Mouse (Mus musculus) adrenal gland, postnatal 14 days (tissue): ENCODE results near the gene Ccdc102a. TPM values are rescaled to one million over a fixed set of nuclear protein-coding genes. Genes with fewer than 3 reads are reported as not detected.

Experiments used
- DNase-seq: peaks from one replicate; pipeline ENCODE4 v3.0.0; 2021; ENCODE audit warnings: mixed read lengths
- total RNA-seq: library from RNA; stranded (reverse); gene quantifications from 2 replicates; pipeline ENCODE4 v1.2.3, GENCODE M21; 2021

The Ccdc102a gene
- total RNA-seq, 1 experiment from 2014 or later, result 8.1 TPM

DNA sequence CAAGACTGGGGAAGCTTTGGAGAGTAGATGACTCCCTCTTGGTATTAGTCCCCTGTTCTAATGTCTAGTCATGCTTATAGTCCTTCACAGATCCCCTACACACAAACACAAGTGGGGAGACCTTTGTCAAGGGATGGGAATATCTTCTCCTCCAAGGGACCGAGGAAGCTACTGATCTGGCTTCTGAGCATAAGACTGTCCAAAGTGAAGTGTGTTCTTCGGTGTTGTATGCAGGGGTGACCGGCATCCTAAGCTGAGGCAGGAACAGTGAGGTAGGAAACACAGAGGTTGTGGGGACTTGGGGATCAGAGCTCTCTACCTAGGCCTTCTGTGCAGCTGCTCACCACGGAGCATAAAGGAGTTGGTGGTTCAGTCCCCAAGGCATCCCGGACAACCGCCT is 4.3 kb upstream of the Ccdc102a start:
- no peak for DNase-seq

DNA sequence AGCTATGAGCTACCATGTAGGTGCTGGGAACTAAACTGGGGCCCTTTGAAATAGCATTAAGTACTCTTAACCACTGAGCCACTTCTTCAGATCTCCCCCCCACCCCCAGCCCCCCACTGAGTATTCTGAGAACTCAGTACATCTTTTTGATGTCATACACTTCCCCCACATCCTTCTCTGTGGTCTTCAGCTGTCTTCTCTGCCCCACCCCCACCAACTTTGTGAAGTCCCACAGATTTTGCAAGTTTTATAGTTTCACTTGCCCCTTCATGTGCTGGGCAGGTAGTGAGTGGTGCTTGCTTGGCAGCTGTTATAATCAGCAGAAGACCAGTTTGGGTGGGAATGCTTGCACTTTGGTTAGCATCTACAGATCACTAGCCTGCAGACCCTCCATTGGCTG is 1.4 kb upstream of the Ccdc102a start:
- DNase-seq, result no peak

DNA sequence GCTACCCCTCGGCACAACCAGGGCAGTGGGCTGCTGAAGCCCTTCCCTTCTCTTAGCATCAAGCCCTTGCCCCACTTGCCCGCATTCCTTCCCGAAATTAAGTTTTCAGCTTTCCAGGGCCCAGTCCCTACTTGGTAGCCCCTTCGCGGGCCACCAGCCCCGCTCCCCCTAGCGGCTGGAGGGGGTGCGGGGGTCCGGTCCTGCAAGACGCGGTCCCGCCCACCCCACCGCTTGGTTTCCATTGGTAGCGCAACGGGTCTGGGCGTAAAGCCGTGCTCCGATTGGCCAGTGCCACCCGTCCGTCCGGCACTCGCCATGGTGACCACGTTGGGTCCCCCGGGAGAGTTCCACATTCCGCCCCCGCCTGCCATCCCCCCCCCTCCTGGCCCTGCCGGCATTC is 546 bp downstream of the Ccdc102a start:
- peak; percentile 97 for DNase-seq

DNA sequence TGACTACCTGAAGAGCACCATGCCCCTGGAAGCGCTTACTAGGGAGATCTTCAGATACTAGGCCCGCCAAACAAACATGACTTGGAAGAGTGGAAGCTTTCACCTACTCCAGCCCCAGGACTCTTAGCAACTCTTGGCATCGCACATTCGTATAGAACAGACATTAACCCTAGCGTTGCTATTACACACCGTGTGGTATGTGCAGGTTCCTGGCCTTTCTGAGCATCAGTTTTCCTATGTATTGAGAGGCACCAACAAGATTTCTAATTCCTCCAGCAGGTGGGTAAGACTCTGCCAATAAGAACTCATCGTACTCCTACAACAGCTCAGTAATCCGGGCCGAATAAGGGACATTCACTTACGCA is 956 bp downstream of the Ccdc102a start:
- no peak for DNase-seq

DNA sequence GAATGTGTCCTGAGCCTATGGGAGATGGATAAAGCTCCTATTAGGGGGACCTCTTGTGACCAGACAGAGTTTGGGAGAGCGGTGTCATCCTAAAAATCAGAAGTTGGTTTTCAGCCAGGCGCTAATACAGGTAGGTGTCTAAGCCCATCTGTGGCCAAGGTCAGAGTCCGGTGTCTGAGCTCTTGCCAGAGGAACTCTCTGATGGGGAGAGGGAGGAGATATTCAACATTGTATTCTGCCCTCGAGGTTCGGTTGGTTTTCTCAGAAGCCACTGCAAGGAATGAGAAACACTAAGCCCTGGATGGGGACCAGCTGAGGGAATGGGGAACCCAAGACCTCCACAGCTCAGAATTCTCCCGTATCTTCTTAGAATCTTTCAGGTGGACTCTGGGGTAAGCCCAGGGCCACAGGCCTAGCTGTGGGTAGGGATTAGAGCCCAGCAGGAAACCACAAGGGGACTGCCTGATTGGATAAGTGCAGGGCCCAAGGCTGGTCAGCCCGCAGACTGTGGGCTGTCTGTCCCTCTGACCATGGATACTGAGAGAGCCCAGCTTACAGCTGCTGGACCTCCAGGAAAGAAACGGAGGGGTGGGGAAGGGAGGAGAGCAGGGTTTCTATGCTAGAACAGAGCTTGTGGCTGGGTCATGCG is 1.5 kb downstream of the Ccdc102a start:
- DNase-seq, result no peak

DNA sequence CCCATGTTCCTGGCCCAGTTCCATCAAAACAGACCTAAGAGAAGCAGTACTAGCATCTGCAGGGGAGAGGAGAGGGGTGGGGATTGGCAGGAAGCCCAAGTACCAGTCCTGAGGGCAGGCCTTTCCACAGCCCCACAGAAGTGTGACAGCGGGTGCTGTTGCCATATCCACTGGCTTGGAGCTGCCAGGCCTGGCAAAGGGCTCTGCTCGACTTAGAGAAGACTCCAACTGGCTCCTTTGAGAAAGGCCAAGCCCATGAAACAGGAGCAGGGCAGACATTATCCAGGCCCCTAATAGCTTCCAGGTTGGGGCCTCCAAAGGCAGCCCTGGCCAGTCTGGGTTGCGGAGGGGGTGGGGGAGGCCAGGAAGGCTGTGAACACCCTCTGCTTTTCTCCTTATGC is 3.2 kb downstream of the Ccdc102a start:
- DNase-seq, result no peak

DNA sequence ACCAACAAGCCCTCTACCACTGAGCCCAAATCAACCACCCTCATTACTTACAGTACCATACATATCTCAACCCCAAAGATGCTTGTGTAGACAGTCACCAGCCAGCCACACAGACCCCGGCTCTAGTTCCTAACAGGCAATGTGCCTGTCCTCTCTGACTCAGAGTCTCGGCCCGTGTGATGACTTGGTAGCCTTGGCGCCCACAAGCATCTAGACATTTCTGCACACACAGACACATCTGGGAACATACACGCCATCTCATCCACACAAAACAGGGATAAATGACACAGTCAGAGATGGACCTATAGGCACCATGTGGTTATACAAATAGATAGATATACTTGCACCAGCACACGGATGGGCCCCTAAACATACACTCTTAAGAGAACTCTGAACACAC is 3.6 kb downstream of the Ccdc102a start:
- DNase-seq, result no peak

DNA sequence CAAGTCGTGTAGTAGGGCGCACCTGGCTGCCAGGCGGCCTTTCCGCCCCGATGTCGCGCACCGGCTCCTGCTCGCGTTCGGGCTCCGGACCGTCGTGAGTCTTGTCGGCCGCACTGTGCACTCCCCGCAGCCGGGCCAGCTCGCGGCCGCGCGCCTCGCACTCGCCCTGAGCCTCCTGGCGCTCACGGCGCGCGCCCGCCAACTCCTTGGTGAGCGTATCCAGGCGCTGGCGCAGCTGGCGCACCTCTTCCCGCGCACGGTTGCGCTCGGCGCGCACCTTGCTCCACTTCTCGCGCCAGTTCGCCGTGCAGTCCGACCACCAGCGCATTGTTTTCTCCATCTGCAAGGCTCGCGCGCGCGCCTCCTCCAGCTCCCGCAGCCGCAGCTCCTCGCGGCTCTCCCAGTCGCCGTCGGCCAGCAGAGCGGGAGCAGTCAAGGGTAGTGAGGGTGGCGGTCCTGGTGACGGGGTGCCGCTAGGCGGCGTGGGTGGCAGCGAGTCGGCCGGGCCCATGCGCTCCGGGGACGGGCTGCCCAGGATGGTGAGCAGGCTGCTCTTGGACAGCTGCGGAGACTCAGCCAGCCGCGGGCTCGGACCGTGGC is 4.7 kb downstream of the Ccdc102a start:
- peak; percentile 88 for DNase-seq

DNA sequence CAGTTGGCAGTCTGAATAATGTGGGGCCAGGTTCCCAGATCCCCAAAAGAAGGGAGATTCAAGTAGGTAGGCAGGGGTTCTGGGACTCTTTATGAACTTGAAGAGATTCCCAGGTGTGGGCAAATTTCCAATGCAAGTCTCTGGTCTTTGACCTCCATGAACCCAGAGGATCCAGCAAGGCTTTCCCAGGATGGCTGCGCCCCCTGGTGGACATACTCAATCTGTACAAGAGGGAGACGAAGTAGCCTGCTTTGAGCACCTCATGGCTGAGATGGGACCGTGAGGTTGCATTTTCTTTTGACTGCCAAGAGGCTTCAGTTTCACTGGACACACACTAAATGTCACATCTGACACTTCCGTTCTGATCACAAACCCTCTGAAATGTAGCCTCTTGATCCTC is 9.1 kb downstream of the Ccdc102a start:
- DNase-seq, result peak; percentile 93

DNA sequence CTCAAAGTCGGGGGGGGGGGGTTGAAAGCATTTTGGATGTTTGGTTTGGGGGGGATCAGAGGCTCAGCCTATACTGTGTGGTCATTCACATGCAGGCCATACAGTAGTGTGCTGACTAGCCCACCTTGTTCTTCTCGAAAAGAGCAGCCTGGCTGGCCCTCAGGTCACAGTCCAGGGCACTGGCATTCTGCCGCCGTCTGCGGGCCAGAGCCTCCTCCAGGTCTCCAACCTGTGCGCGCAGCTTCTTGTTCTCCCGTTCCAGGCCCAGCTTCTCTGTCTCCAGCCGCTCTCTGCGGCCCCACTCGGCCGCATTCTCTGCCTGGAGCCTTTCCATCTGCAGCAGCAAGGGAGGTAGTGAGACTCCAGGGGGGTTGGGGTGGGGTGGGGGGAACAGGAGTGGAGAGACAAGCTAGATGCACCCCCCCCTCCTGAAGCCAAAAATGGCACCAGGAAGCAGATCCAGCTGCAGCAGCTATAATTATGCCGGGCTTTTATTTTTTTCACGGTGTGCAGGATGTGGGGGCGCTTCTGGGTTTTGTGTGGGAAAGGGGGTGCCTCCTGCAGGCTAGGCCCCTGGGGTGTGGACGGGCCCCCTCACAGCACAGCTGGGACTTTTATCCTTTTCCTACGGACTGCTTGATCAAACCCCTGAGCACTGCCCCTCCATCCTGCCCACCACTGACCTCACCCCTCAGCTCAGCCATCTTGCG is 10.2 kb downstream of the Ccdc102a start:
- DNase-seq, result no peak

DNA sequence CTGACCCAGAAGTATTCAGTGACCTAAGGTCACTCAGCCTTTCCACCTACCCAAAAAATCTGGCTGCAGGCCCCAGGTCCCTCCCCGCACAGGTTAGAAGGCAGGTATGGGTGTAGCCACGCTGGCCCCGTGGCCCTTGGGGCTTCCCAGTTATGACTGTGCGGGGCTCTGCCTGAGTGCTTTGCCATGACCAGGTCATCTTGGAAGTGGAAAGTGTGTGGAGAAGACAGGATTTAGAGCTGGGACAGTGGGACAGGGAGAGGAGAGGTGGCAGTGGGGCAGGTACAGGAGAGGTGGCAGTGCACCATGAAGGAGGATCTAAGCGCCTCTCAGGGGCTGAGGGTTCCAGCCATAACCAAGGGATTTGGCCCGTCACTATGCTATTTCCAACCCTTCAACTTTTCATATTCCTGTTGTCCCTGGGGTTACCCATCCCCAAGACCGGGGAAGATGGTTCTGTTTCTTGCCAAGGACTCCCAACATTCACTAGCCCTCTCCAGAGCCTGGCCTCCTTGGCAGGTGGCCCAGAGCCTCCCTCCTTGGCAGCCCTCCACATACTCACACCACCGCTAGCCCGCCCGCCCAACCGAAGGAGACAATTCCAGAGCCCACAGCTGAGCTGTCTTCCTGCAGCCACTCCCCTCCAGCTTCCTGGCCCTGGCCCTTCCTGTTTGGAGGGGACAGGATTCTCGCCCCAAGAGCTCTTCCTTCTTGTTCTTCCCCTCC is 13.3 kb downstream of the Ccdc102a start:
- DNase-seq, result peak; percentile 91

DNA sequence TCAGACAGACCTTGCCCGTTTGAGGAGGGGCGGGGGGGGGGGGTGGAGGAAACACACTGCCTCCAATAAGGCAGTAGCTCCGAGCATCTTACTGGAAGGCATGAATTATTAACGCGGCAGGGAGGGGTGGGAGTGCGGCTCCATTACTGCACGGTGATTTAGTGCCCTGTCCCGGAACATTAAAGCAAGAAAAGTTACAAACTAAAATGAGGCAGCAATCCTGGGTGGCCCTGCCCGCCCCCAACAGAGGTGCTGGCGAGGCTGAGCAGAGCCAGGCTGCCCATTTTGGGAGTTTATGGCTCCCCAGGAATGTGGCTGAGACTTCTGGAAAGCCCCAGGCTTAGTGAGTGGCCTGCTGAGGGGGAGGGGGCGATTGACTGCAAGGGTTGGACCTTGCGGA is 14.2 kb downstream of the Ccdc102a start:
- no peak for DNase-seq

DNA sequence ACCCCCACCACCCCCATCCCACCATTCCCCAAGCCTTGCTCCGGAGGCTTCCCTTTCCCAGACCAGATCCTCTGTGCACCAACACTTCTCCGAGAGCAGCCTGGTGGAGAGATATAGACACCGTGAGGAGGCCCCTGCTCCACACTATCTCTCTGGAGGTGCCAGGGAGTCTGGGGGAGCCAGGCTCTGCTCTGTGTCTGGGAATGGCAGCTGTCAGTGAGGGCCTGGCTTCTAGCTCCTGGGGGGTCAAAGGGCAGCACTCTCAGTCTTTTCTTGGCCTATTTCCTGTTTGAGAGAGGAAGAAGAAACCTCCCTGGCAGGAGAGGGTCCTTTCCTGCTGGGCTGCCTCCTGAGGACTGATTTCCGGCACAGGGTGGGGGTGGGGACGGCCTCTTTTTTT is 16.9 kb downstream of the Ccdc102a start:
- no peak for DNase-seq

DNA sequence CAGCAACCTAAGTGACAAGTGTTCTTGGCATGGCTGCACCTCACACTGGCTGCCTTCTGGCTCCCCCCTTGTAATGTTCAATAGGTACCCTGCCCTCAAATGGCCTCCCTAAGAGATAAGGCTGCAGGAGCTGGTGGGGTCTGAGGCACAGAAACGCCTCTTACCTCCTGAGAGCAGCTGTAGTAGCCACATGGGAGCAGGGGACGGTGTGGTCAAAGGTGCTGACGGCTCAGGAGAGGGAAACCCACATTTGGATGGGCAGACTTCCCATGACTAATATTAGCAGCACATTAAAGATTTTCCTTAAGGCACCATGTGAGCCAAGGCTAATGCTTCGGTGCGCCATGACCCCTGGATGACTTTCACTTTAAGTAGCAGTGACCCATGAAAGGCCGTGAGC is 17.3 kb downstream of the Ccdc102a start:
- no peak for DNase-seq

DNA sequence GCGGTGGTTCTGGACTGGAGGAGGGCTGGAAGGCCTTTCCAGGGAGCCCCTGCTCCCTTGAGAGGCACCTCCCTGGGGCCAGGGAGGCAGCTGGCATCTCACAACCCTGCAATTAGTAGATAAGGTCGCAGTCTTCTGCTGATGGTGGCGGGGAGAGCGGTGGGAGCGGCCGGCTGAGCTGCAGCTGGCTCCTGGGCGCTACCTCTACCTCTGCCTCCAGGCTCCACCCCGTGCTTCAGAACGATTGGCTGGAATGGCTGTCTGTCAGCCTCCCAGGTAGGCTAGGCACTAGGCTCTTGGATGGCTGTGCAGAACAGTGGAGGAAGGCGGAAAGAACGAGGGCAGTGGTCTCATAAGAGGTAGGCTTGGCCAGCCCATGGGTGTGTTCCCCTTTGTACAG is 18.6 kb downstream of the Ccdc102a start:
- no peak for DNase-seq

DNA sequence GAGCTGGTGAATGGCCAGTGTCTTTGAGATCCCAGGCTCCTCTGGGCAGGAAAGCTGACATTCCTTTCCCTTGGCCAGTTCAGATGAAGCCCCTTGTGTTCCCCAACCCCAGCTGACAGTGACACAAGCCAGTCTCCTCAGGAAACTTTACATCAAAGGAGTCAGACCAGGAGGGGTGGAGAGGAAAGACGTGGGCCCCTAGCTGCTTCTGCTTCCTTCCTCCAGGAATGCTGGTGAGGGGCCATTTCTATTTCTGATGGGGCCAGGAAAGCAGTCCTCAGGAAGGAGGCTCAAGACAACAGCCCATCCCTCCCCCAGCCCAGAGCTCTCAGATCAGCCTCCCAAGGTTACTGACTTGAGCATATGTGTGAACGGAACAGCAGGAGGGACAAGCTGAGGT is 25.0 kb downstream of the Ccdc102a start:
- no peak for DNase-seq

DNA sequence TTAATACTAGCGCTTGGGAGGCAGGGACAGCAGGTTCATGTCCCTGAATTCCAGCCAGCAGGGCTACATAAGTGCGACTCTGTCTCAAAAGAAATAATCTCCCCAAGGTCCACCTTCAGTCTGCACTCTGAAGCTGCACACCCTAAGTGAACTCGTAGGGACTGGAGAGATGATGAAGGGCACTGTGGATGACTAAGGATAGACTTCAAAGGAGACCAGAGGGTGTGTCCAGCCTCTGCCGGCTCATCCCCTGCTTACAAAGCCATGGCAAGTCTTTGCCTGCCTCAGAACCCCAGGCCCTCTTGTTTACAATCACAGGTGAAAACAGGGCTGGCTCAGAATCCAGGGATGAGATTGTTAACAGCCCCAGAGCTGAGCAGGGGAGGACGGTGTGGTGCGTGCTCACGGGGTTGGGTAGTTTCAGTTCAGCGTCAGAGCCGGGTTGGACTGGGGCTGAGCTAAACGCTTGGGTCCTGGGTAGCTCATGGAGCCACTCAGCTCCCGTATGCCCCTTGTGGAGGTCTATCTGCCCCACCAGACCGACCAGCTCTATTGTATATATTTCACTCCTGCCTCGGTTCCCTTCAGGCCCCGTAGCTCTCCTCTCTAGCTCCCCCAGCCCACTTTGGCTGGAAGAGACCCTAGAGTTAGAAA is 29.4 kb downstream of the Ccdc102a start:
- DNase-seq, result peak; percentile 61

DNA sequence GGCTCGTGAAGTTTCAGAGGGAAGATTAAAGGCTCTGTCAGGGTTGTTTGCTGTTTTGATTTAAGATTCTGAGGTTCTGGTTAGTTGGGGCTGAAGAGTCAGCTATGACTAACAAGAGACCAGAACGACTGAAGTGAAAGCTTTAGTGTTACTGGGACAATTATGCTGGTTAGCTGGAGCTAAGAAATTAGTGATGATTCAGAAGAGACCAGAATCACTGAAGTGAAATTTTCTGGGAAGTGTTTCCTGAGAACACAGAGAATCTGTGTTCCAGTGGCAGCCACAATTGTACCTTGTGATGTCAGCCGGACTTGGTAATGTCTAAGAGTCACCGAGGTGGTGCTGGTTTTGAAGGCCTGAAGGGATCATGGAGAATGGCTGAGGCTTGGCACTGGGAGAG is 37.2 kb downstream of the Ccdc102a start:
- no peak for DNase-seq

DNA sequence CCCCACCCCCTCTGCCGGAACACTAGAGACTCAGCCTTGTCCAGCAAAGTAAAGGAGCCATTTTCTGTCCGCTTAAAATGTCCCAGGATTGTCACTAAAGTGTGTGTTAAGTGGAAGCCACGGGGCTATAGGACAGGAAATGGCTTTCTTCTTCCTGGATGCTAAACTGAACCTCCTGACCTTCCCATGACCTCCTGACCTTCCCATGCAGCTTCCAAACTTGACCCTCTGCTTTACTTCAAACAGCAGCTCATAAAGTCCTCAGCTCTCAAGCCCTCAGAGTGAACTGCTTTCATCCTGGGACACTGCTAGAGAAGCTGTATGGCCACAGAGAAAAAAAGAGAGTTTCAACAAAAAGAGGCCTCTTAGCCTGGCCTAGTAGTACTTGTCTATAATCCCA is 41.1 kb downstream of the Ccdc102a start:
- DNase-seq, result no peak

DNA sequence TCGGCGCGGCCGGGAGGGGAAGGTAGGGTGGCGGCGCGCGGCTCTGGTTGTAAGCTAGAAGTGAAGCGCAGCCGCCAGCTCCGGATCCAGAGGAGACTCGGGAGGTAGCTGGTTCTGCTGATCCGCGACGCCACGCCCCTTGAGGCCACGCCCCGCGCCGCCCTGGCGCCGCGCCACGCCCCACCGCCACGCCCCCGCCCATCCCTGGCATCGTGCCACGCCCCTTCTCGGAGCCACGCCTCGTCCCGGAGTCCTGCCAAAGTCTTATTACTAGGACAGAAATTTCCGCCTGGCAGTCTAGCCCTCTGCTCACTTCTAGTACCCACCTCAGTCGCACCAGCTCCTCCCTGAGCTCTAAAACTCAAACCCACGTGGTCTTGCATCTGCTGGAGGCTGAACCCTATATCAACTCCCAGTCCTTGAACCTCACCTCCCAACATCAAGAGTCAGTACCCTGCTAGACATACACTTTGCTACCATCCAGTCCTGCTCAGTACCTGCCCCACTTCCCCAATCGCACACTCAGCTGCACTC is 41.6 kb downstream of the Ccdc102a start, which contains the start of gene Dok4:
TSS of gene Dok4 (minus strand) at position 134 of the 534 bp plus-strand sequence.
- peak; percentile 97 for DNase-seq

DNA sequence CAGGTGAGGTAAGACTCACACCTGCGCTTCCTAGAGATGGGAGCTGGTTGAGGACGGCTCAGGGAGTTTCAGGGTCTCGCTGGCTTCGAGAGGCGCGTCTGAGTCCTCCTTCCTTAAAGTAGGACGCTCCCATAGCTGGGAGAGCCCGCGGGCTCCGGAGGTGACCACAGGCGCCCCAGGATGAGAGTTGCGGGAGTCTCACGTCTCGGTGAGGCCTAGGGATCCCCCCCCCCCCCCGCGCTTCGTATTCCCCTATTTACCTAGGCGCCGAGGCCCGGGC is 42.1 kb downstream of the Ccdc102a start:
- DNase-seq, result no peak

DNA sequence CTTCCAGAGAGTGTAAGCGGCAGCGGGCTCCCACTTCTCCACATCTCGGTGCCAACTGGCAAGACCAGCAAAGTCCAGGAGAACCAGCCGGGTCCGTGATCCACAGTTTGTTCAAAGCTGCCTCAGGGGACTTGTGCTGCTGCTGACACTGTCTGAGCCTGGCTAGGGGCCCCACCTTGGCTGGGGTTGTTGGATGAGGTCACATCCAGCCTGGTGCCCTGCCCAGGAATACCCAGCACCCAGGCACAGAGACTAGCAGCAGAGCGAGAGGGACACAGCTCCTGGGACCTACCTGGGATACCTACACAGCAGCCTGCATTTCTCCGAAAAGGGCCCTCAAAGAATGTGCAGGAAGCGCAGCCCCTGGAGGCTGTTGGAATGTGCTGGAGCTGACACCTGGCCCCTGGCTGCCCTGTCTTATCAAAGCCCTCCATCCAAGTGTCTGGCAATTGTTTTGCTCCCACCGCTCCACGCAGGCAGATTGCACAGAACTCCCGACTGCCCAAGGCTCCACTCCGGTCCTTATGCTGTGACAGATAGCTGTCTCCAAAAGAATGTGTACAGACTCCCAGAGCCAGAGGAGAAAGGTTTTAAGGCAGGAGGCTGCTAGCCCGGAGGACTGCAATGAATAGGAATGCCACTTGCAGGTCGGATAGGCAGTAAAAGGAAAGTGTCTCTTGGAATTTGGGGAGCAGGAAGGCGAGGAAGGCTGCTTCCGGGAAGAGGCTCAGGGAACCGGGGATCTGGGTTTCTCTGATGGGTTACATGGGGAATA is 42.6 kb downstream of the Ccdc102a start:
- peak; percentile 37 for DNase-seq
